Mouse (Mus musculus): ENCODE results near the gene Zmiz1.

The Zmiz1 gene

DNA sequence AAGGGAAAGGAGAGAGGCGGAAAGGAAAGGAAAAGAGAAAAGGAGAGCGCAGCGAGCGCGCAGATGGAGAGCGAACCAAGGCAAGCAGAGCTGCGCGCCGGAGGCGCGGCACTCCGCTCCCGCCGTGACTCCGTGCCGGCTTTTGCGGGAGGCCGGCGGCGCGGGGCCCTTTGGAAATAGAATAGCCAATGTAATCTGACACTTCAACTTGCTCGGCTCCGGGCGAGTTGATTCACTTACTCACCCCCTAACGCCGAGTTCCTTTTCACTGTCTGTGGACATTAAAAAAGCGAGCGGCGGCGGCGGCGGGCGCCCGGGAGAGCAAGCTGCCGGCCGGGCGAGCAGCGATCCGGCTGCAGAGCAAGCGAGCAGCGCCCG is at the start of gene Zmiz1:
Gene Zmiz1 (plus strand): TSS at position 170 of the 378 bp plus-strand sequence.
- peak; percentile 90 to 91 for DNase-seq (ENCODE audit: low spot score in 2 of 2)

DNA sequence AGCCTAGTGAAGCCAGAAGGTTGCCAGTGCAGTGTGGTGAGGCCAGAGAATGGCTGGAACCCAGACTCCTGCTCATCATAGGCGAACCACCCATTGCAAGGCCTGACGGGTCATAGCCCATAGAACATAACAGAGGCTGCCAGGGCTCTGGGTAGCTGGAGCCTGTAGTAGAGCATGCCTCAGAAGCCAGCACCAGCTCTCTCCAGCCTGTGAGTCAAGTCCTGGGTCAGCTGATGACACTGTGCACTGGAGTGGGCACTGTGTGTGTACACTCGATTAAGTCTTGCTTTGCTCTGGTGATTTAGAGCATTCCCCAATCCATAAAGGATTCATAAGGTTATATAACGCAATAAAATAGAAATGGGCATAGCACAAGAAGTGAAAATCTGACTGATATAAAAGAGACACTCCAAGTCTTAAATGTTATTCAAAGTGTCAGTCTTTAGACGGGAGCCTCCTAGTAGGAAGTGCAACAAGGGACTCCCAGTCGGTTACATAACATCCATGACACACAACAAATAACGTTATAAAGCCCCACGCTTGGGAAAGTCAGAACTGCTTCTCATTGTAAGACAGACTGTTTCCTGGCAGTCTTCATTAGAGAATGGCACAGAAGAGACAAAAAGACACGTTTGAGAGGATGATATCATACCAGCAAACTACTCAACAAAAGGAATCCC is 47.0 kb upstream of the Zmiz1 start:
- DNase-seq (ENCODE audit: low spot score in 2 of 2): no peak

DNA sequence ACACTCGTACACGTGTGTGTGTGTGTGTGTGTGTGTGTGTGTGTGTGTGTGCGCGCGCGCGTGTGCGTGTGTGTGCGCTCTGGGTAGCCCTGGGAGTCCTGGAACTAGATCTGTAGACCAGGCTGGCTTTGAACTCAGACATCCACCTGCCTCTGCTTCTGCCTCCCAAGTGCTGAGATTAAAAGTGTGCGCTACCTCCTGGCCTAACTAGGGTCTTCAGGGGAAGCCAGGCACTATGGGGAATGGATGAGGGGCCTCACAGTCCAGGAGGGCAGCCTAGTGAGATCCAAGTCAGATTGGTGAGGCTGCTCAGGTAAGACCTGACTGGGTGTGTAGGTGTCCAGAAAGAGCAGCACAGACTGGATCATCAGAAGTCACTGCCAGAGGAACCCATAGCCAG is 46.2 kb upstream of the Zmiz1 start:
- DNase-seq (ENCODE audit: low spot score in 2 of 2): no peak

DNA sequence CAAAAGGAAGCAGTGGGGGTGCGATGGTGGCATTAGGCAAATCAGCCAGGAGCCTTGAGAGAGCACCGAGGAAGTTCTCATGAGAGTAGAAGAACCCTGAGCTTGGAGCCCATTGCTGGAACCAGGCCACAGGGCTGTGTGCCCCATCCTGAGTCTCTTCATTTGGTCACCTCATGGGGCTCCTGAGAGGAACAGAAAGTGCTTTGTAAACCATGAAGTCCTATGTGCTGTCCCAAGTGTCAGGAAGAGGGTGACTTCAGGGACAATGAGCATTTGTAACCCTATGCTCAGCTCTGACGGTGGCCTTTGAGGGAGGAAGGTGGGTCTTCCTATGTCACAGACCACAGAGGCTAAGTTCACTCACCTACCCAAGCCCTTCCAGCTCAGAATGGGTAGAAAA is 45.5 kb upstream of the Zmiz1 start:
- DNase-seq (ENCODE audit: low spot score in 2 of 2): no peak

DNA sequence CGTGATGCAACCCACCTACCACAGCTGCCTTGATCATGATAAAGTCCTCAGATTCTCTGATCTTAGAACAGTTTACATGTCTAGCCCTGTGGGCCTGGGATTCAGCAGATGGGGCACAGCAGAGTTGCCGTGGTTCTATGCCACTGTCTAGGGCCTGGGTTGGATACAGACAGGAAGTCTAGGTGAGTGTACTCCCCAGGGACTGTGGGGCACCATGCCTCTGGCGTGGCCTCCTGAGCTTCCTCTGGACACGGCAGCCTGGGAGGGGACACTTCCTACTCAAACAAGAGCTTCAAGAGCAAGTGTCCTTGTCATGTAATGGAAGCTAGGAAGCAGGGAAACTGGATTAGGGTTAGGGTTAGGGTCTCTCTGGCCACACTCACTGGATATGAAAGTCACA is 44.9 kb upstream of the Zmiz1 start:
- no peak for DNase-seq (ENCODE audit: low spot score in 2 of 2)

DNA sequence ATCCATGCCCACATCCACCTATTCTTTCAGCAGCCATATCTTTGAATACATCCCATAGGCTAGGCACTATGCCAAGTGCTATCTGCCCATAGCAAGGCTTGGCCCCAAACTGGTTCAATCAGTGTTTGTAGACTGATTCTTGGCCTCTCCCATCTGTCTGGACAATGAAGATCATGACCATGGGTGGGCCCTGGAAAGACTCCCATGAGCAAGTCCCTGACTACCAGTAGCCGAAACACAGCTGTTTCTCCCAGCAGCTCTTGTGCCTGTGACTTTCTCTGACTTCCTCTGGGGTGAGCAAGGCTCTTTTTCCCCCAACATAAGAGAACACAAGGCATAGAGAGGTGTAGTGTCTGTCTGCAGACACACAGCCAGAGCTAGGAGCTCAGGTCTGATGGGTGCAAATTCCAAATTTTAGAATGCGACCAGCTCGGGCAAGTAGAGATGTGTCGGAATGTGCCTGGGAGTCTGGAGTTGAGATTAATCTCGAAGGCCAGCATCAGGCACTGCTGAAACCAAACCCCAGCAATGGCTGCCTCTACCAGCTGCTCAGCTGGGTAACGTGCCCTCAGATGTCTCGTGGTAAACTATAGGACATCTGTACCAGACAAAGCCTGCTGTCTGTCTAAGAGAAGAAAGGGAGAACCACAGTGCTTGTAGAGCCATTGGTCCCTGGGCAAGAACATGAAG is 38.8 kb upstream of the Zmiz1 start:
- DNase-seq (ENCODE audit: low spot score in 2 of 2): no peak

DNA sequence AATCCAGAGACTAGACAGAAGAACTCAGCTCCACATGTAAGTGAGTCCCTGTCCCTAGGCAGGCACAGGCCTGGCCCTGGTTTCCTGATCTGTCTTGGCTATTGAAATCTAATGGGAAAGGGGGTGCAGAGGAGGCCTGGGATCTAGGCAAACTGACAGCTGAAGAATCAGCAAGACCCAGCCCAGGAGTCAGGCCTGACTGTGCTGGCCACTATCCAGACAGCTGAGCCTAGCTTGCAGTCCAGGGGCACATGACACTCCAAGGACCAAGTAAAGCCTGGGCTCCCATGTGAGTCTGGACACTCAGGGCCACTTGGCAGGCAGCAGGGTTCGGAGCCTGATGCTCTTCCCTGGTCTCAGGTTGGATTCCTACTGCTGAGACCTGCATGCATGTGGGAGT is 38.0 kb upstream of the Zmiz1 start:
- no peak for DNase-seq (ENCODE audit: low spot score in 2 of 2)

DNA sequence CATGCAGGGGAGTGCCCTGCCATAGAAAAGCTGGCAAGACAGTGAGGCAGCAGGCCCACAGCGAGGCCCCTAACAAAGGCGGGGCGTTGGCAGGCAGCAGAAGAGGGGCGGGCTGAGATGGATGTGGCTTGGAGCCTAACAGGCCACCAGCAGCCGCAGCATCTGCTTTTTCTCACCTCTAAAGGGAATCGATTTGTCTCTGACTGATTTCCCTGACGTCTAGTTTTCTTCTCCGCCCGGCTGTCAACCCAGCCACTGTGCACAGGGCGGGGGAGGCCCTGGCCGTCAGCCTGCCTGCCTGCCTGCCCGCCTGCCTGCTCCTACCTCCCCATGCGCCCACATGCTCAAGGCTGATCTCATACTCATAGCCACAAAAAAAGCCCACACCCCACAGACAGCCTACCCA is 37.4 kb upstream of the Zmiz1 start:
- no peak for DNase-seq (ENCODE audit: low spot score in 2 of 2)

DNA sequence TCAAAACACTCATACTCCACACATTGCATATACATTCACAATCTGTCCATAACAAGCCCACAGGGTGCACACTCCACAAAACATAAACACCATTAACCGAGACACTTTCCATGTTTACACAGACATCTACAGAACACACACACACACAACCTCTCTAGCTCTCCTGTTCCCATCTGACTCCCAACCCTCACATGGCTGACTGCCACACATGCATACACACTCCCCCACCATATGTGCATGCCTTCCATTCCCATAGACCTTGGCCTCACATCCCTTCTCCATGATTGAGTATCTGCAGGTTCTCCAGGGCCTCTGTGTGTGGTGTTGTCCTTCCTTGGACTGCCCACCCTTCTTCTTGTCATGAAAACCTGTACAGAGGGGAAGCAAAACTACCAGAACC is 36.0 kb upstream of the Zmiz1 start:
- no peak for DNase-seq (ENCODE audit: low spot score in 2 of 2)

DNA sequence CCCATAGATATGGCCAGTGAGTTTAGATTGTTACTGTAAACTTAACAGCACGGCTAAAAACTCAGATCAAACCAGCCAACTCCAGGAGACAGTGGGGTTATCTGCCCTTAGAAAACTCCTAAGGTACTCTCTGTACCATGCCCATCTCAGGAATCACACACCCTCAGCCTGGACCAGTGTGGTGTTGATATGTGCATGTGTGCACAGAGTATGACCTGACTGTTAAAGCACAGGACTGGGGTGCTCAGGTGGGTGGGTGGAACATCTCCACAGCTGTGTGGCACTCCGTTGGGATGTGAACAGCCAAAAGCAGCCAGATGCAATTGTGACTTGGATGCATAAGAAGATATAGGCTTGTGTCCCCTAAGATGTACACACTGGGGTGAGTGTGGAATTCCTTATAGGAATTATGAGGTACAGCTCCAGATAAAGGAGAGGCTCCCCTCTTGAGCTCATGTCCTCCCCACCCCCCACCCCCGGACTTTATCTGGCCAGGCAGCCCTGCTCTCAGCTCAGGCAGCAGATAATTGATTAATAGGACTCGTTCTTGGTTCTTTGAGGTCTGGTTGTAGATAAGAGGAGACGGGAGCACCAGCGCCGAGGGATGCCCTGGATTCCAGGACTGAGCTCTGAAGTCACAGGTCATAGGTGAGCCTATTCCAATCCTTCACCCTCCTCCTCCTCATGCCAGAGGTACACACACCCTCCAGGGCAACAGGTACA is 35.1 kb upstream of the Zmiz1 start:
- DNase-seq (ENCODE audit: low spot score in 2 of 2): no peak

DNA sequence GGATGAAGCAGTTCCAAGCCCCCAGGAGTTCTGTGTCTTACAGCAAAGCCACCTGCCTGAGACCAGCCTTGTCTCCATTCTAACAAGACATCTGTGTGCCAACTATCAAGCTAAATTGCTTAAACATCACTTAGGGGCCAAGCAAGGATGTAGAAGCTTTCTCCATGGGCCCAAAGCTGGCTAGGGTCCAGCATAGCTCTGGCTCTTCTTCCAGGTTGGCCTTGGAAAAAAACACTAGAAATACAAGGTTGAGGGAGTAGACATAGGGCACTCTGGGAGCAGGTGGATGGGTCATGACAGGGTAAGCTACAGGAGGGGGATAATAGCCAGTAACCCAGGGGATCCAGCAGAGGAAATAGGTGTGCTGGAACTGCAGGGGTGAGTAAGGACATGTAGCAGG is 20.7 kb upstream of the Zmiz1 start:
- no peak for DNase-seq (ENCODE audit: low spot score in 2 of 2)

DNA sequence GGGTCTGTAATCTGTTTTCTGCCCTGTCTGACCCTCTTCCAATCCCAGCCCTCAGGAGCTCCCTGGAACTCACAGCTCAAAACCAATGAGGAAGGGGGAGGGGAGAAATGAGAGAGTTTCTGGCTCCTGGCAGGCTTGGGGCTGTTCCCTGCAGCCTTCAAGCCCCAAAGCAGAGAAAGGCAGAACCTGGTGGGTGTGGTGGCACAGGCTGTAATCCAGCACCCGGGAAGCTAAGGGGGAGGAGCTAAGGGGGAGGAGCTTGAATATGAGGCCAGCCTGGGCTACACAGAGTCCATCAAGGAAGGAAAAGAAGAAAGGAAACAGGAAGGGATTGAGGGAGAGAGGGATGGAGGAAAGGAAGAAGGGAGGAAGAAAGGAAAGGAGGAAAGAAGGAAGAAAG is 18.9 kb upstream of the Zmiz1 start:
- no peak for DNase-seq (ENCODE audit: low spot score in 2 of 2)

DNA sequence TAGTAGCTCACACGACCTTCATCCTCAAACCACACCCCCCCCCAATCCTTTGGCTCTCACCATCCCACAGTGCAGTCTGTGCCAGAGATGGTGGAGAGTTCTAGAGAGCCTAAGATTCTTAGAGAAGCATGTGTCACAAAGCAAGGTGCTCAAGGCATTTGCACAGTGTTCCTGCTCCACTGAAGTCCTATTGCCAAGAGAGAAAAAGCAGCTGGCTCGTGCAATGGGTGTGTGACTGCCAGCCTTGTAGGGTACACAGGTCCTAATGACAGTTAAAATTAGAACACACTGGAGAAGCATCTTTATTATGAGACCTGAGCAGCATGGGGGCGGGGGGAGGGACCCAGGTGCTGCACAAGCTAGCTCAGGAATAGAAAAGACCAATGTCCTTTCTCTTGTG is 18.2 kb upstream of the Zmiz1 start:
- no peak for DNase-seq (ENCODE audit: low spot score in 2 of 2)

DNA sequence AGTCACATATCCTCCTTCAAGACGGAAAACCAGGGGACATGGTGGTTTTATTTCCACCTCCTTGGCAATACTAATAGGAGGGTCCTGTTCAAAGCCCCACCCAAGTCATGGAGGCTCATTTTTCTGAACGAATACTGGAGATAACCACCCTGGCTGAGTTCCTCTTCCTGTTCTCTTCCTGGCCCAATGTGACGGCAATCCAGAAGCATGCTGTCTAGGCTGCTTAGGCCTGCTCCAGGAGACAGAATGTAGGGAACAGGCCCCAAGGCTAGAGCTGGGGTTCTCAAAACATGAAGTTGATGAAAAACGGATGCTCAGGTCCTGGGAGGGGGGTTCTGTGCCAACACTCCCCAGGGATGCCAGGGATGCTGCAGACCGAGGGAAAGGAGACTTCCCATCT is 17.5 kb upstream of the Zmiz1 start:
- no peak for DNase-seq (ENCODE audit: low spot score in 2 of 2)

DNA sequence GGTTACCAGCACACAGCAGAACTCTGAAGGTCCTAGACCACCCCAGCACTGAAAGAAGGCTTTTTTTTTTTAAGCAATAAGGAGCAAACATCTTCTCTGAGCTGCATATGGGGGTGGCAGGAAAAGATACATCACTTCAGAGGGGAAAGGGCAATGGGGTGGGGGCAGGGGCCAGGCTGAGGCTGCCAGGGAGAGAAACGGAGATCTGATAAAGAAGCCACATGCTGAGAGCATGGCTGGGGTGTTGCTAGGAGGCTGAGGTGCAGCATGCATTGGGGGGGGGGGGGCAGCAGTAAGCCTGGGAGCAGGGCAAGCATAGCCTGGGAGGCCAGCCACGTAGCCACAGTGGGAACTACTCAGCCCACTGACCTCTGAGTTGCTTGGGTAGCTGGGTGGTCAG is 16.3 kb upstream of the Zmiz1 start:
- no peak for DNase-seq (ENCODE audit: low spot score in 2 of 2)

DNA sequence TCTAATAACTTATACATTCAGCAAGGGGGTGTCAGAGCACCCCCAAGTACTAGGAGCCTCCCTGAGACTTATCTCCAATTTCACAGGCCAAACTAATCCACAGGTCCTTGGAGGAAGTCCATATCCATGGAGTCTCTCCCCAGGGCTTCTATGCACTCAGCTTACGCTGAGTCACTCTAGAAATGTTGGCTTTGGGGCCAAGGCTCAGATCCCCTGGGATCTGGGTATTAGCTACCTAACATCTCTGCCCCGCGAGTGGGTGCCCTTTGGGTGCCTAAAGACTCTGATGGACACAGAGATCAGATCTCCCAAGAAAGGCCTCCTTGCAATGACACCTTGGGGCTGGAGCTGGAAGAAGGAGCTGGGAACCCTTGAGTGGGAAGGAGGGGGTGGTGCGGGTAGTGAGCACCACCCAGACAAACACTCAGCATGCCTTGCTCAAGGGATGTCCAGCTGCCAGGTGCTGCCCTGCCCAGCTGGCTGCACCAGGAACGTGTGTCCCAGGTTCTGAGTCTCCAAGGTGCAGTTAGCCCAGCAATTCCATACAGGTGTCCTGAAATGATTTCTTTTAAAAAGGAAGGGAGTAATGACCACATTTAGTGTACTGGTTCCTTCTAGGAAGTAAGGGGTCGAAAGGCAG is 11.7 kb upstream of the Zmiz1 start:
- no peak for DNase-seq (ENCODE audit: low spot score in 2 of 2)

DNA sequence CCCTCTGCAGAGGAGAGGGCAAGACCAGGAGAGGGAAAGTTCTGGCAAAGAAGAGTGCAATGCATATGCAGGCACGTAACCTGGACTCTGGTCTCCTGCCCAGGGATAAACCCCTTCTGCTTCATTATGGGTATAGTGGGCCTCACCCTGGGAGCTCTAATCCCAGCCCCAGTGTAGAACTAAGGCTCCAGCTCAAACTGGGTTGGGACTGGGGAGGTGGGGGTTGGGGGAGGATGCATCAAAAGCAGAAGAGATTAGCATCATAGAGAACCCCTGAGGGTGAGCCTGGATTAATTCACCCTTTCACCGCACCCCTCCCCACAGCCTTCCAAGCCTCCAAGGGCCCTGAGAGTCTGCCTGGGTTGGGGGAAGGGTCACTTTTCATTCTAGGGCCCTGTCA is 10.5 kb upstream of the Zmiz1 start:
- no peak for DNase-seq (ENCODE audit: low spot score in 2 of 2)

DNA sequence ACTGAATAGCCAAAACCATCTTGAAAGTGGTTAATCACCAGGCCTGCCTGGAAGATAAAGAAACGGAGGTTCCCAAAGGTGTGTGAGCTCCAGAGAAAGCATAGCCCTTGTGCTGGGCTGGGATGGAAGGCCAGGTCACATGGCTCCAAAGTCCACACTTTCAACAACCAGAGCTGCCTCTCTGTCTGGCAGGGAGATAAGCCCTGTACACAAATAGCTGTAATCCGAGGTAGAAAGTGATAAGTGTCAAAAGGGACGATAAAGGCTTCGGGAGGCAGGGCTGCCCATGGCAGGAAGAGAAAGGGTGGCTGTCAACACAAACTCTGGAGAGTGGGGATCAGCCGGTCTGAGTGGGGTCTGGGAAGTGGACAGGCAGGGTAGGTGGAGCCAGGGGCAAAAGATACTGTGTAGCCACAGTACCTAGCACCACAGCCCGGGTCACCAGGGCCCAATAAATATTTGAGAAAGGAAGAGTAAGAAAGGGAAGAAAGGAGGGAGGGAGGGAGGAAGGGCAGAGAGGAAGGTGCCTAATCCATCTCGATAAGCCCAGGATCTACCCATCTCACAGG is 7.8 kb upstream of the Zmiz1 start:
- no peak for DNase-seq (ENCODE audit: low spot score in 2 of 2)

DNA sequence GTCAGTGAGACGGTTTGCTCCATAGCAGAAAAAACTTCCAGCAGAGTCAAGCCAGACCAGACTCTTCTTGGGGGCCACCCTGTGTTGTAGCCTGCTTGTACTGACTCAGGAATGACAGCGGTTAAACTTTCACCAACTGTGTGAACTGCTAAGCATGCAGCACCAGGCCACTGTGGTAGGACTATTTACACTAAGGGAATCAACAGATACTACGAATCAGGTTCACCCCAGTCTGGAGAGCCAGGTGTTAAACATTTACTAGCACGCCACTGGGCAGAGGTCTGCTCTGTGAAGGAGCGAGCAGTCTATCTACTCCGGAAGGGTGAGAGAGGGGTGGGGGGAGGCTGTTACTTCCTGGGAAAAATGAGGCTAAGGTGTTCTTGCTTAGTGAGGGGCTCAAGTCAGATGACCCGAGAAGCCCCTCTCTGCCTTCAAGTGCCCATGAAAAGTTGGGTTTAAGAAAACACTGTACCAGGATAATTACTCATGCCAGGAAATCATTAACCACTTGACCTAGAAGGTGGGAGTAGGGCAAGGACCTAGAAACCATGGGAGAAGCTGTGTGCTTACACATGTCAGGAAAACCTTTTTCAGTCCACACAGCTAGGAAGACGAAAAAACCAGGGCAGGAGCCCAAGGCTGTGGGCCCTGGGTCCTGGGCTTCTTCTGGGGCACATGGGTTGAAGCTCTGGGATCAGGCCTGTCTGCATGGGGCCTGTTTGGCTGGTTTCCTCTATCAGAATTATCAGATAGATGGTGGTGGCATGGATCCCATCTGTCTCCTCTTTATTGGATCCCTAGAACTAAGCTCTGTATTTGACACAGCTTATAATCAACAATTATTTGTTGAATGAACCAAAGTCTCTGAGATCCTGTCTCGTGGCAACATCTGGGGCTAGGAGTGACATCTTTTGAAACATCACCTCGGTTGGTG is 7.0 kb upstream of the Zmiz1 start:
- no peak for DNase-seq (ENCODE audit: low spot score in 2 of 2)

DNA sequence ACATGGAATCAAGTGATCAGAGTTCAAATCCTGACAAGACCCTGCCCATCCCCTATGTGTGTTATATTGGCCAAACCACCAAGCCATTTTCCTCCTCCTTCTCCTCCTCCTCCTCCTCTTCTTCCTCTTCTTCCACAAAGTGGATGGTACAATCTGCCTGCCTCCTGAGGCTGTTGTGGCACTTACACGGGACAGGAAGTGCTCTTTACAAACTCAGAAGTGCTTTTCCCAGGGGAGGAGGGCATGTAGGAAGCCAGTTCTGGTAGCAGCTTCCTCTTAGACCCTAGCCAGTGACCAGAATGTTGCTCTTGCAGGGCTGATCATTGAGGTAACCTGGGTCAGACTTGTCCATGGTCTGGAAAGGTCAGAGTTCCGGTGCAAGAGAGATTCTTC is 6.4 kb upstream of the Zmiz1 start:
- DNase-seq (ENCODE audit: low spot score in 2 of 2): no peak

DNA sequence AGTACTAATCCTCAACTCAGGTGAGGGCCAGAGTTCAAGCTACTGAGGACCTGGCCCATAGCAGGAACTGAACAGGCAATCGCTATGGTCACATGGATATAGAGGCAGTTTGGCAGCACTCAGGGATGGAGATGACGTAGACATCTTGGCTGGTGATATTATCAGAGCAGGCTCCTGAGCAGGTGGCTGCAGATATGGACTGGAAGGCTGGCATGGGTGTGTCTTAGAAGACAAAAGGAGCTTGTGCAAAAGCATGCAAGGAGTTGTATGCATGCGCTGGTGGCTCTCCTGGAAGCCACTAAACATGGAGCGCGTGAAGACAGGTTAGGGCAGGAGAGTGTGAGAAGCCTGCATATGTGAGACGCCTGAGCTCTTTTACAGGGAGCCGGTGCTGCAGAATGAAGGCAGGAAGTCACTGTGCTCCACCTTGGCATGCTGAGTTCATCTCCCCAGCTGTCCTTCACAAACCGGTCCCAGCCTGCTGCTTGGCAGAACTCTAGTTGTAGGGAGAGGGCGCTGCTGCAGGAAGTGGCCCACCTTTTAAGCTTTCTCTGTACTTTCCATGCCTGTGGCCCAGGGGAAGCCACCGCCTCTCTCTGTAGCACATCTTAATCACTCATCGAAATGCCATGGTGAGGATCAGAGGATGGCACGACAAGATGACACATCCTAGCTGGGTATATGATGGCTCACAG is 4.8 kb upstream of the Zmiz1 start:
- no peak for DNase-seq (ENCODE audit: low spot score in 2 of 2)

Measured in urinary bladder, postnatal 36 days (tissue).